ENCODE assay signal across 8 mouse cellular contexts in the genomic region with DNA sequence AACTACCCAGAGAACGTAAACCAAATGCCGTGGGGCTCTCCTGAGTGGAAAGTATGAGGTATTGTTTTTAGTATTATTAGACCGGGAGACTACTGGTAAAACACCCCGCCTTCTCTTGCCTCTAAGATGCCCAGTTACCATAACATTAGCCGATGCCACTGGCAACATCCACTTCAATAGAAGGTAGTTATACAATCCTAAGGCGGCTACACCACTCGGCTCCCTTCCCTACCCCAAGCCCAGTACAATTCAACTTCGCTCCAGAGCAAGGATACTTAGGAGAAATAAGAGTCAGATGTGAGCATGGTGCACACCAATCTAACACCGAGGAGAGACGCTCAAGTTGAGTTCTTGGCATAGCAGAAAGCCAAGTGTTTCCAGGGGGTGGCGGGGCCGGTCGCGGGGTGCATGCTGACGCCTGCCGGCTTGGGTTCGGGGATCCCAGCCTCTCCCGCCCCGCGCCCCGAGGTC. TPM values are rescaled to one million over a fixed set of nuclear protein-coding genes. Genes with fewer than 3 reads are reported as not detected.
A peak's percentile ranks its signal among the peaks of the same experiment; 100 is the strongest.
DNase-seq lines count a peak whose midpoint lies in the region; ATAC-seq lines count a peak whose summit lies in the region.

No protein-coding gene starts in this region.

- H3K36me3 ChIP-seq in heart, embryonic 10.5 days = no peaks in the 10 kb centered on the region
- no peaks in the 10 kb centered on the region for H3K36me3 ChIP-seq in embryonic facial prominence, embryonic 10.5 days (replicated peaks)
- H3K36me3 ChIP-seq in intestine, embryonic 14.5 days (ENCODE audit: control insufficient read depth, insufficient read depth, low read length) = no peaks in the 10 kb centered on the region
- H3K36me3 ChIP-seq in midbrain, embryonic 16.5 days (ENCODE audit: control insufficient read depth, insufficient read depth, low read length) = no peaks in the 10 kb centered on the region

- peak overlapping the region; percentile 86 for H3K4me2 ChIP-seq in intestine, embryonic 14.5 days (ENCODE audit: low read length)
- H3K4me2 ChIP-seq in midbrain, embryonic 16.5 days (ENCODE audit: low read length) = peak overlapping the region; percentile 86

- H3K9ac ChIP-seq in intestine, embryonic 14.5 days (ENCODE audit: low read length) = peak overlapping the region; percentile 64
- H3K9ac ChIP-seq in midbrain, embryonic 16.5 days (ENCODE audit: low read depth, low read length) = peak overlapping the region; percentile 66

- 6% methylated on average over 21 of the region's 21 CpGs for WGBS in heart, embryonic 10.5 days
- 3% methylated on average over 21 of the region's 21 CpGs for WGBS in embryonic facial prominence, embryonic 10.5 days
- 4% methylated on average over 16 of the region's 21 CpGs for WGBS in intestine, embryonic 14.5 days
- 2% methylated on average over 21 of the region's 21 CpGs for WGBS in midbrain, embryonic 16.5 days

- ATAC-seq in intestine, embryonic 14.5 days (replicated peaks; ENCODE audit: low FRiP score, low TSS enrichment, low read depth) = peak; percentile 21; the same call in 1 of the 2 replicates
- ATAC-seq in midbrain, embryonic 16.5 days = peak; percentile 42; the same call in 1 of the 2 replicates

- peak overlapping the region; percentile 82 for H3K27ac ChIP-seq in heart, embryonic 10.5 days
- H3K27ac ChIP-seq in embryonic facial prominence, embryonic 10.5 days (replicated peaks) = peak overlapping the region; percentile 81
- no peak overlapping the region for H3K27ac ChIP-seq in intestine, embryonic 14.5 days (ENCODE audit: low read depth)
- no peak overlapping the region for H3K27ac ChIP-seq in midbrain, embryonic 16.5 days (ENCODE audit: low read length)

- intact Hi-C loops in heart, postnatal 25 days (cut with DNase I) = loop anchor here (1.0 to 5.0 kb wide), 2 partner anchors 62 to 445 kb away; a partner anchor contains a TSS

- H3K4me3 ChIP-seq in heart, embryonic 10.5 days = peak overlapping the region; percentile 79
- peak overlapping the region; percentile 77 for H3K4me3 ChIP-seq in embryonic facial prominence, embryonic 10.5 days
- peak overlapping the region; percentile 60 for H3K4me3 ChIP-seq in intestine, embryonic 14.5 days (ENCODE audit: low read depth, low read length)
- peak overlapping the region; percentile 61 for H3K4me3 ChIP-seq in midbrain, embryonic 16.5 days (ENCODE audit: low read depth, low read length)

- H3K9me3 ChIP-seq in heart, embryonic 10.5 days = no peaks in the 10 kb centered on the region
- no peaks in the 10 kb centered on the region for H3K9me3 ChIP-seq in embryonic facial prominence, embryonic 10.5 days
- no peaks in the 10 kb centered on the region for H3K9me3 ChIP-seq in intestine, embryonic 14.5 days (ENCODE audit: control insufficient read depth, low read length)
- no peaks in the 10 kb centered on the region for H3K9me3 ChIP-seq in midbrain, embryonic 16.5 days (replicated peaks; ENCODE audit: control insufficient read depth, low read length, poor library complexity, severe bottlenecking)

- H3K4me1 ChIP-seq in heart, embryonic 10.5 days = peaks cover 42% of the 10 kb centered on the region
- peaks cover 41% of the 10 kb centered on the region for H3K4me1 ChIP-seq in embryonic facial prominence, embryonic 10.5 days
- H3K4me1 ChIP-seq in intestine, embryonic 14.5 days (replicated peaks; ENCODE audit: control insufficient read depth, insufficient read depth, low read length) = peaks cover 8% of the 10 kb centered on the region
- H3K4me1 ChIP-seq in midbrain, embryonic 16.5 days (ENCODE audit: control insufficient read depth, insufficient read depth, low read length) = peaks cover 12% of the 10 kb centered on the region; the same call in 1 of the 2 replicates

- H3K27me3 ChIP-seq in heart, embryonic 10.5 days (ENCODE audit: insufficient read depth, poor library complexity, severe bottlenecking) = peaks cover 46% of the 10 kb centered on the region
- peaks cover 64% of the 10 kb centered on the region for H3K27me3 ChIP-seq in embryonic facial prominence, embryonic 10.5 days (replicated peaks; ENCODE audit: low read depth, poor library complexity, severe bottlenecking)
- peaks cover 29% of the 10 kb centered on the region for H3K27me3 ChIP-seq in intestine, embryonic 14.5 days (replicated peaks; ENCODE audit: control insufficient read depth, insufficient read depth, low read length)
- peaks cover 23% of the 10 kb centered on the region for H3K27me3 ChIP-seq in midbrain, embryonic 16.5 days (ENCODE audit: control insufficient read depth, insufficient read depth, low read depth, low read length)

- DNase-seq in heart, embryonic 10.5 days (ENCODE audit: low spot score) = no peak
- no peak for DNase-seq in heart, postnatal 25 days (ENCODE audit: low spot score)
- peak; percentile 55 for DNase-seq in CD4-positive helper T cell, adult 2 months (ENCODE audit: low read depth, low spot score)
- DNase-seq in embryonic facial prominence, embryonic 10.5 days (ENCODE audit: low spot score) = no peak
- DNase-seq in intestine, embryonic 14.5 days (ENCODE audit: low spot score) = no peak
- no peak for DNase-seq in adrenal gland, postnatal 4 days (ENCODE audit: low spot score in 2 of 2)
- DNase-seq in layer of hippocampus, postnatal 25 days (ENCODE audit: extremely low spot score in 1 of 2, low spot score in 1 of 2) = no peak

RNA-seq across cellular contexts. Expression of a gene that starts 1.3 kb away (rescaled TPM):
- polyA plus RNA-seq in heart, embryonic 10.5 days (2016; fragmentation: Nextera tagmentation; extraction: Ambion mirVana) = 6.0 and 6.9 TPM in 2 replicates
- under 1 TPM in 1 of 2 experiments, not detected in 1; 0.55 TPM for total RNA-seq in heart, postnatal 25 days (2021)
- polyA plus RNA-seq in embryonic facial prominence, embryonic 10.5 days (2016; fragmentation: Nextera tagmentation; extraction: Ambion mirVana) = 7.3 and 9.4 TPM in 2 replicates
- 16.0 and 20.6 TPM in 2 replicates for polyA plus RNA-seq in intestine, embryonic 14.5 days (2014; fragmentation: Nextera tagmentation; extraction: Ambion mirVana)
- polyA plus RNA-seq in midbrain, embryonic 16.5 days (2015; fragmentation: Nextera tagmentation; extraction: Ambion mirVana) = 11.0 and 11.8 TPM in 2 replicates
- 1 to 10 TPM; 4.5 to 6.3 TPM for total RNA-seq in adrenal gland, postnatal 4 days (2021)
- total RNA-seq in layer of hippocampus, postnatal 25 days (2021) = 10 to 100 TPM; 31.0 to 35.4 TPM

Comparison
In these comparisons a context has a peak if more than half of its experiments do, and no peak if none do; other contexts are left out.
1. H3K27ac ChIP-seq: peak in heart, embryonic 10.5 days (single experiment) and embryonic facial prominence, embryonic 10.5 days (single experiment); none in intestine, embryonic 14.5 days (single experiment) and midbrain, embryonic 16.5 days (single experiment).
2. Peak in every context shown above with its lines, with median percentiles within 50 percentile points of each other: H3K4me3 ChIP-seq.